Mouse (Mus musculus) gastrocnemius, postnatal 10 days (tissue): Measurements from ENCODE around the gene Lxn. TPM values are rescaled to one million over a fixed set of nuclear protein-coding genes. Genes with fewer than 3 reads are reported as not detected.

Experiments
- DNase-seq: peaks from one replicate; pipeline ENCODE4 v3.0.0; 2021; ENCODE audit warnings: mixed read lengths
- long read RNA-seq, 2 experiments: library from polyadenylated mRNA; stranded (forward); transcript quantifications; one replicate each; pipeline ENCODE4 v2.0.0; 2021
- total RNA-seq, 2 experiments: library from RNA; stranded (reverse); gene quantifications; 2 replicates each; pipeline ENCODE4 v1.2.3; 2021

The Lxn gene
- 10 to 100 TPM; 13.9 to 15.0 TPM for total RNA-seq
- long read RNA-seq, experiment 1, transcript Lxn-201 (6 exons, 1,112 nt) = major isoform, 19 of 20 reads
- long read RNA-seq, experiment 1, partial matches to known transcripts = 0 of 20 reads
- long read RNA-seq, experiment 1, other reads (novel, unspliced or antisense) = 1 of 20 reads
- long read RNA-seq, experiment 2, transcript Lxn-201 (6 exons, 1,112 nt) = major isoform, 11 of 12 reads
- long read RNA-seq, experiment 2, partial matches to known transcripts = 0 of 12 reads
- long read RNA-seq, experiment 2, other reads (novel, unspliced or antisense) = 1 of 12 reads

DNA sequence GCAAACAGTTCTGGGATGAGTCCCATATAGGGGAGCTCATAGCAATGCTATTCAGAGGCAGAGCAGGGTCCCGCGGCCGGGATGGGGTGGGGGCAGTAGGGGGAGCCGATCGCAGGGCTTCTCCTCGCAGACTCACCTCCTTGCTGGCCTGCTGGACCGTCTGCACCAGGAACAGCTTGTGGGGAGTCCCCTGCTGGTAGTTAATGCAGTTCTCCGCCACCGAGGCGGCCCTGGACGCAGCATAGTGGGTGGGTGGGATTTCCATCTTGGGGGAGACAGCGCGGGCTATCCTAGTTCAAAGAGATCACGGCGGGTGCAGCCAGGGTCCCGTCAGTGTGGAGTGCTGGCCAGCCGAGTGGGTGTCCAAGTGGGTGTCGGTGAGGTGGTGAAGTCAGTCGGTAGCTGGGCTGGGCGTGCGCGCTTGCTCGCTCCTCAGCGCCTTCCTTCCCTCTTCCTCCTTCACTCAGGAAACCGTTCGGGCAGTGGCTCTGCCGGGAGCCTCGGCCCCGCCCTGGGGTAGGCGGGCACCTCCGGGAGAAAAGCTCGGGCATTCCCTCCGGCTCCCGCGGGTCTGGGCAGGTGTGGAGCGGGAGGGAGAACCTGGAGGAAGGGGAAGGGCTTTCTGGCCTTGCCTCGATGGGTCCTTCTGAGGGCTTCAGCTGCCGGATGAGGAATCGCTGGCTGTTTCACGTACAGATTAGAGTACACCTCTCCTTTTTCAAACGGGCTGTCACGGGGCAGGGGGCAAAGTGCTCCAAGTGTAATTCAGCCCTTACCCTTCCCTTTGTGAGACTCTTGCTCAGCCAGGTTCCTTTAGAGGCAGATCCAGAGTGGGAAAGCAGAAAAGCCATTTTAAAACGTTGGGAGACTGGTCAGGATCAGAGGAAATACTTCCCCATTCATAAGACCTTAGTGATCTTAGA lies at the start of gene Lxn:
Gene Lxn, minus strand, starts transcription at position 477 of the 923 bp plus-strand sequence.
- peak; percentile 59 for DNase-seq

DNA sequence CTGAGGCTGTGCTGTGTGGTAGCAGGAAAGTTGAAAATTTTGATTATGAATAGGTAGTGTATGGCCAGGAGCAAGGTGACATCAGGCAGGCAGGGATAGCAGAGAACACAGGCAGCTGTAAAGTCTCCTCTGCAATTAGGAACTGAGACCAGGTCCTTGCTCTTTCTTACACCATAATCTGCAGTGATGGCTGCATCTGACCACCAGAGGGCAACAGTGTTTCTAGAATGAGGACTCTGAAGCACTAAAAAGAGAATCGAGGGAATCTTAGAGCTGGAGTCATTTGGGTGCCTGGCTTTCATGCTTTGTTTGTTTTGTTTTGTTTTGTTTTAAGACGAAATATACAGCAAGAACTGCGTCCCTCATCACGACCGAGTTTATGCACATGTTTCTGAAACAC lies 49.1 kb upstream of the Lxn start:
- peak; percentile 72 for DNase-seq

DNA sequence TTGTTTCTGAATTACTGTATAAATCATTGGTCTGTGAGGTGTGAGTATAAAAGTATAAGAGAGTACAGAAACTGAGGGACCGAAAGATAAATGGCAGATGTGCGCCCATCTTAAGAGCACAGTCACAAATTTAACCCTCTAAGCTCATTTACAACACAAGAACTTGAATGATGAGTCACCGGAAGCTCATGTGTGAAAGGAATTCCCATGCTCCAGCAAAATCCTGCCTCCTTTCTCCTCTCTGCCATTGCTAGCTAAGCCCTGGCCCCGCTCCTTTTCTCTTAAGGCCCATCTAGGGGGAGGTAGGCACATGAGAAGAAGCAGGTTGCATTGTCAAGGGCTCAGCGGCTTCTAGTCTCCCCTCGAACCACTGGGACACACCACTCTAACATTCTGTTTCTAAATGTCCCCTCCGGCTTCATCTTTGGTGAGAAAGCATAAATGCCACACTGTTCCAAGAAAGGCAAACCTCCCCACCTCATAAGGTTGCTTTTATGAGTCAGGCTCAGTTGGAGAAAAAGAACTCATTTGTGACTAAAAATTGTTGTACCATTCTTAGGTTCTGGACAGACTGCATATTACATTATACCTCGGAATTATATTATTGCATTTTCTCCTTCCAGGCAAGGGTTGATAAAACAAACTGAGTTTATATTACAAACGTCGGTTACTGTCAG lies 44.6 kb upstream of the Lxn start:
- DNase-seq = no peak

DNA sequence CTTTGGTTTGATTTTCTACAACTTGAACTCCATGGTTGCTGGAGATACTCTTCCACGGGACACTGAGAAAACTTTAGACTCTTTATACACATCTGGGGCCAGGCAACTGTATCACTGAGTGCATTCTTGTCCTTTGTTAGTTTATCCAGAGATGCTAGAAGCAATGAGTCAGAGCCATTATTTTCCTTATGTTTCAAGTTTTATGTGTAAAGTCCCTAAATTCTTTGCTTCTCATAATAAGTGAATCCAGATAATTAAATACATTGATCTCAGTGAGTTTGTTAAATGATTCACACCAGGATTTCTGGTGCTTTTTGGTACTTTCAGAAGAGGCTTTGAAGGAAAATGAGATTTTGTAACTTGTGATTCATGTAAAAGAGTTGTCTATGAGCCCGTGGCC lies 41.6 kb upstream of the Lxn start:
- DNase-seq = no peak

DNA sequence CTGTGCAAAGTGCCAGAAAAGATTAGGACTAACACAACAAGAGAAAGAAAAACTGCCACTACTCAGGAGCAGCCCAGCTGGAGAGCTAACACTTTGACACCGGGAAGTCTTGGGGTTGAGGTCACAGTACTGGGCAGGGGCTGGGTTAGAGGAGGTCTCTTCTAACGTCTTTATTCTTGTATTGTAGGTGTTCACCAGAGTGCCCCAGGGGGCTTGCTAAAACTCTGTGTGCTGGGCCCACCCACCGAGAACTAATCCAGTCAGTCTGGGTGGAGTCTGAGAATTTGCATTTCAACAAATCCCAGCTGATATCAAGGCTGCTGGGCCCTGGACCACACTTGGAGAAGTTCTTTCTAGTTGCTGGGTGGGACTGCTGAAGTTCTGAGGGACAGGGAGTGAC lies 40.2 kb upstream of the Lxn start:
- DNase-seq = no peak

DNA sequence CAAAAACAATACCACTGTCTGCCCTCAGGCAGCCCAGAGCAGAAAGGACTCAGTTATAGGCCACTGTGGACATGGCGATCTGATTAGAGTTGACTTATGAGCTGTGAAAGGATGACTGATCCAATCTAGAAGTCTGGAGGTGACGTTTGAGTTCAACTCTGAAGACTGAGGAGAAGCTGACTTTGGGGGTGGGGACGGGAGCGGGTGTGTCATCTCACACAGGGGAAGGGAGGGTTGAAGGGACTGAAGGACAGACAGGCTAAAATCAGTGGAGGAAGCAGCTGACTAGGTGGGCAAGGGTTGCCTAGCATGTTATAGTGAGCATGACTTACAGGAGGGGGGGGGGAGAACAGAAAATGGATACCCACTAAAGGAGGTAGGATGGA lies 35.7 kb upstream of the Lxn start:
- no peak for DNase-seq

DNA sequence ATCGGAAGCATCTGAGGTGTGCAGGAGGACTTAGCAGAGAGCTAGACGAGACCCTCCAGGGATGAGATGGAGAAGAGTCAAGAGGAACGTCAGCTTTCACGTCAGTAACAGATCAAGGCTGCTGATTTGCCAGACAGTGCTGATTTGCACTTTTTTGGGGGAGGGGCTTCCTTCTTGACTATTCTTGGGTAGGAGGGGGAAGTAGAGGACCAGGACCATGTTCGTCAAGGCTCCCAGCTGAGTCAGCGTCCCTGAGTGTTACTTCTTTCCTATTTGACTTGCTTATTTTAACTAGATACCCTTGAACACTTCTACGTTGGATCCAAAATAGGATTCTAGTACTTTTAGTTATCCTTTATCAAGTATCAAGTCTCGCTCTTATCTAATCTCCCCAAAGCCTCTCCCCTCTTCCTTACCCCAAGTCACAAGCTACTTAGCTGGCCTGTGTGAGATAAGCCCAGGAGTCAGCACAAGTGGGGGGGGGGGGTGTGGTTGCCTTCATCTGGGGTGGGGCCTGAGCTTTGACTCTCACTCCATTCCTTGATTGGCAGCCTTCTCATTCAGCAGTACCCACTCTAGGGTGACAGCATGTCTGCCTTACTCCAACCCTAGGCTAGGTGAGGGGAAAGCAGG lies 35.2 kb upstream of the Lxn start:
- no peak for DNase-seq

DNA sequence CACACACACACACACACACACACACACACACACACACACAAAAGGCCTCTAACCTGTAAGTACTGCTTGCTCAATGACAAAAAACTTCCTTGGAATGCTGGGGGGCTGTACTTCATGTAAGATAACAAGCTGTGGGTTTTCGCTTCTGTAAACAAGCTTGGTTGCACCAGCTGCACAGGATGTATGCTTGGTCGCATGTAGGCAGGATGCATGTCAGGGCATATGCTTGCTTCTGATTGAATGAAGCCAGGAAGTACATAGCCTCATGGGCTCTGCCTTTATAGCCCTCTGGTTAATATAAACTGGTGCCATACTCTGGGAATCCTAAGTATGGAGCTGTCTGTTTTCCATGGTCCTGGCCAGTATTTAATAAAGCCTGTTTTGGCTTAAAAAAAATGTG lies 34.3 kb upstream of the Lxn start:
- no peak for DNase-seq

DNA sequence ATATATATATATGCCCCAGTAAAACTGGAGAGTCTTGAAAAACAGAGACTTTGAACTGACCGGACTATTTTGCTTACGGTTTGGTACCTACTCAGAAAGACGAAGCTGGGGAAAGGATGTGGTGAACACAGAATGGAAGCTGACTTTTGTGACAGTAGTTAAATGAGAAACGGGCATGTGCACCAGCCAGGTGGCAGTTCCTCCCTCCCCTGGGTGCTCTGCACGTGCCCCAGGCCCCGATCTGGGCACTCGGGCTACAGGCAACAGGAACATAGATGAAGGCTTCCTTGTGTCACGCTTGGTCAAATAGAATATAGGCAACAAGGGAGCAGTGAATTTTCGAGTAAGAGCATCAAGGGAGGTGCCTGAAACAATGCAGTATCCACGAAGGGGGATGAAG lies 32.6 kb upstream of the Lxn start:
- DNase-seq = no peak

DNA sequence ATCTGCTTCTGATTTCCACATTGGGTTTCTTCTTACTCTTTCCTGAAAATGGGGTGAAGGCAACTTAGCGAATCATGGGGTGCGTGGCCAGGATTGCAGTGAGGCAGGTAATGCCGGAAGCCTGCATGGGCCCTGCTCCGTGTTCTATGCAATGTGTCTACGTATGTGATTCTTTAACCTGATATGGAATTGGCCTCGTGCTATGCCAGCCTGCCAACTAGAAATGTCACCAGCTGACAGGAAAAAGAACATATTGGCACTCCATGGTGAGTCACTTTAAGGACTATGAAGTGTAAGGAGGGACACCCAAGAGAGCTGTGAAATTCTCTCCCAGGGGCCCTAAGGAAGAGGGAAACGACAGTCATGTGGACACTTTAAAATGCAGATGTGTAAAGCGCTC lies 29.4 kb upstream of the Lxn start:
- DNase-seq = no peak

DNA sequence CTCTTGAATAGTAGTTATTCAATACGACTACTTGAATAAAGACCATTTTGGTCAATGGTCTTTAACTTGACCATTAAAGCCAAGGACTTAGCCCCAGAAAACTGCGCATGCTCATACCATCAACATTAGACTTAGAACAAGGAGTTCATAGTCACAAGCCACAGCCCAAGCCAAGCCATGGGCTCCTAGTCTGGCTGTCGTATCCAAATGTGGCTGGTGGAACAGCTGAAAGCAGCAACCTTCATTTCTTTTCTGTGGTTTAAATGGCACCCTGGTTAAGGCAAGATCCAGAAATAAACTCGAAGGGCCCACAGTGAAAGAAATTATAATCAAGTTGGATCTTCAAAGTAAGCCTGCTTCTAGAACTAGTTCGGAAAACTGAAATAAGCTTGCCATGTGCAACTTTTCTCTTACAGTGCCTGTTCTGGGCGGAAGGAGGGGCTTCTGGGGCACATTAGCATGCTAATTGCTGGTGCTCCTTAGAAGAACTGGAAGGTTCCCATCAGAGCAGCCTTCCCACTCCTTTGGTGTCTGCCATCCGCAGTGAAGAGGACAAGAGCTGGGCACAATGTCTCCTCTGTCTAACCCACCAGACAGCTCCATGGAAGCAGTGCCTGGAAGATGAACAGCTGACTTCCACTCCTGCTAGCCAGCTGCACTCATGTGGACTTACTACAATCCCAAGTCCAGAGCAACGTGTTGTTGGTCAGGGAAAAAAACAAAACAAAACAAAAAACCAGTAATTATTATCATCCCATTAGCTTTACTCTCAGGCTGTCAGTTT lies 28.6 kb upstream of the Lxn start:
- DNase-seq = no peak

DNA sequence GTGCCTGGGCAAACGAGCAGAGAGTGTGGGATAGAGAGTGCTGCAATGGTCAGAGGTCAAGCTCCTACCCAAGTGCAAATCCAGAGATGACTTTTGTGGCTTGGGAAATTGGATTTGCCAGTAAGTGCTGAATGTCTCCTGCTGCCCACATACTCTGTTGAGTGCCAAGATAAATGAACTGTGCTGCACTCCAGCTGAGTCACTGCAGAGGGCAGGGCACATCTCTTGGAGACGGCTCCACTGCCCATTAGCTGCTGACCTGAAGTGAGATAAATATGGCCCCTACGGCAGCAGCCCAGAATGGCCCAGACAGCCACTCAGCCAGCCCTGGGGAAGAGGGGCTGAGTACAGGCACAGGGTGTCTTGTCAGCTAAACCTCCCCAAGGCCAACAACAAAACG lies 26.4 kb upstream of the Lxn start:
- no peak for DNase-seq

DNA sequence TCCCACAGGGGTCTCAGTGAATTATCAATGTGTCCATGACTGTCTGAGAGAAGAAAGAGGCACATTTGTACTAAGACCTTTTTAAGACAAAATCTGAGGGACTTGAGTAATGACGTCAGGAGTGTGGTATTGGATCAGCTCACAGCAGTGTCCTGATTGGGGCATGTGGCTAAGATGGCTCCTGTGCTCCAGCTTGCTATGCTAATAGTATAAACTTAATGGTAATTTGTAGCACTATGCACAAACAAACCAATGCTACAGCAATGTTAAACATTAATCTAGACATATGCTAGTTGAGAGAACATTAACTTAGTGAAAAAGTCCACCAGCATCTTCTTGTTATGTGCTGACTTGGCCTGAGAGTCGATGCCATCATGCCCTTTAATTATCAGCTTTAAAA lies 21.5 kb upstream of the Lxn start:
- no peak for DNase-seq

DNA sequence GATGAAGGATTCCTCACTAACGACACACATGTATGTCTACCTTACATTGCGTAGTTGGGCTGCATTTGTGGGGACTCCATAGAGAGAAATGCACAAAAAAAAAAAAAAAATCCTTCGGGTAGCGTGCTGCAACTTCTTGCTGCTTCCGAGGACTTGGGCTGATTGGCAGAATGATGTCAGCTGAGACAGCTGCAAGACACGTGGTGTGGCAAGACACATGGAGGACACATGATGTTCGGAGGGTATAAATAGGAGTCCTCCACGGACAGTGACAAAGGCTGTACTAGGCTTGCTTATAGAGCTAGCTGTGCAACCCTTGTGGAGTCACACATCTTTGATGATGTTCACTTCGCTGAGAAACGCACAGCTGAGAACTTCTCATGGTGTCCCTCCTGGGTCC lies 18.7 kb upstream of the Lxn start:
- DNase-seq = no peak

DNA sequence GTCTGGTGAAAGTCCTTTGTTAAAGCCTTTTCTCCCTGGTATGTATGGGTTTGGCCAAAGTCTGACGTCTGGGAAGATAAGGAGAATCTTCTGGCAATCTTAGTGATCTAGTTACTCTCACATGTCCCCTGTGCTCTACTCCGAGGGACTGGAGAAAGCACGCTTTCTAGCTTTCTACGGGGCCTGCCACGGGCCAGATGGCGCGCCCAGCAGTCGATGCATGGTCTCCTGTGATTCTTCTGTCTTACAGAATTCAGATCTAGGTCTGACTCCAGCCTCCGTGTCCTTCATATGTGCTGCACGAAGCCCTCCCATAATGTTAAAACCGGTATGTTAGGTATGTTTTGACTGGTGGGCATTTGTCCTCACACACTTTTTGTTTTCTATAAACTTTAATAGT lies 16.1 kb upstream of the Lxn start:
- DNase-seq = no peak

DNA sequence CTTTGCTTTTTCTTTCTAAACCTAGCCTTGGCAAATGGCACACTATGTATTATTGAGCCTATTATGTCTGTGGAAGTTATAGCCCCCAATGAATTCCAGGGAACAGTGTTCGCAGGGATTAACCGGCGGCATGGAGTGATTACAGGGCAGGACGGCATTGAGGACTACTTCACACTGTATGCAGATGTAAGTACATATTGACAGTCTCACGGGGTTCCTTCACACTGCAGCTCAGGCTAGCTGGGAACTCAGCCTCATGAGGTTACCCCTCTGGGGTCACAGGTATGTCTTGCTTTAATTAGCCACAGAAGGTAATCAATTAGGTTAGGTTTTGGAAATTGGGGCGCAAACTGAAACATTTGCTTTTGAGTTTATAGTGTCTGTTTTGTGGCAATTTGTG lies 9.7 kb upstream of the Lxn start:
- DNase-seq = no peak

DNA sequence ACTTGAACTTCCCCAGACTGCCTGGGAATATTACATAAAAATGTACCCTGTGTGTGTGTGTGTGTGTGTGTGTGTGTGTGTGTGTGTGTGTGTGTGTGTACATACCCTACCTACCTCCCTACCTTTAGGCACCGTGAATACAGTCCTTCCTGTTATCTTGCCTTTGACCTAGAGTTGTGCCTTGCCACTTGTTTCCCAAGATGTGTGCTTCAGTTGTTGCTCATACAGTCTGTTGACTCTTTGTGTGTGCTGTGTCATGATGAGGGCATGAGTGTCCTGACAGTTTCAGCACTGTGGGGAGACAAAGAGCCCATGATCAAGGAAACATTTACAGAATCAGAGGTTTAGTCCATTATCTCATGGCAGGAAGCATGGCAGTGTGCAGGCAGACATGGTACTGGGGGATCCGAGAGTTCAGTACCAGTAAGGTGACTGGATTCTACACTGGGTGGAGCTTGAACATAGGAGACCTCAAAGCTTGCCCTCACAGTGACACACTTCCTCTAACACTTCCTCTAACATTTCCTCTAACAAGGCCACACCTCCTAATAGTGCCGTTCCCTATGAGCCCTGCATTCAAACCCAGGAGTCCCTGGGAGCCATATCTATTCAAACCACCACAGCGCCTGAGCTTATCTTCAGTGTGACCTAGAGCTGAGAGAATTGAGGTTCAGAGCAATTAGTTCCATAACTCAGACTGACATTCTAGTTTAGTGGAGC lies 7.8 kb upstream of the Lxn start:
- no peak for DNase-seq

DNA sequence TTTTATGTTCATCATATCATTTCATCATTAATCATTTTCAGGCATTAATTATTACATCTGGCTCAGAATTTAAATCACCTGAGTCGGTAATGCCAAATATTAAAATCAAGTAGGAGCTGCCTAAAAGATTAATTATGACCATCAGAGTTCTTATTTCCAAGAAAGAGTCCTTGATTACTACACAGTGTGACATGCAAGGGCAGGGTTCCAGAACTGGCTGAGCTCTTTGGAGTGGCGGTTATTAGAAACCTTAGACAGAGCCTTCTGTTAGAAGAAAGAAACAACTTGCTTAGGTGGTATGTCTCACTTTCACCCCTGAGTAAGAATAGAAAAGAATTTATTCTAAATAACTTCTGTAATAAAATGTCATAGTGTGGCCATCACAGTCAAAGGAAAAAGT lies 3.6 kb upstream of the Lxn start:
- DNase-seq = no peak

DNA sequence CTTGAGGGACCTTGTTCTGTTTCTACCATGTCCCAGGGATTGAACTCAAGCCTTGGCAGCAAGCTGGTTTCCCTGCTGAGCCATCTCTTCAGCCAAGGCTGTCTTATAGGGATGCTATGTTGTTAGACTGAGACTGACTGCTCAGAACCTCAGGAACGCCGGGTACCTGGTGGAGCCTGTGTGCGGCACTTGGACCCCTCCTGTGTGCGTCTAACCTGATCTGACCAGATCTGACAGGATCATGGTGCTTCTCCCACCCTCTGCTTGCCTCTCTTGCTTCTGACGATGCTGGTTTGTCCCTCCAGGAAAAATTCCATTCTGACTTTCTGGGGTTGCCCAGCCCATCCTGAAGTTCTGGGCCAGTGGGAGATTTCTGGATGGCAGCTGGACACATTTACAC lies 2.9 kb upstream of the Lxn start:
- DNase-seq = no peak

DNA sequence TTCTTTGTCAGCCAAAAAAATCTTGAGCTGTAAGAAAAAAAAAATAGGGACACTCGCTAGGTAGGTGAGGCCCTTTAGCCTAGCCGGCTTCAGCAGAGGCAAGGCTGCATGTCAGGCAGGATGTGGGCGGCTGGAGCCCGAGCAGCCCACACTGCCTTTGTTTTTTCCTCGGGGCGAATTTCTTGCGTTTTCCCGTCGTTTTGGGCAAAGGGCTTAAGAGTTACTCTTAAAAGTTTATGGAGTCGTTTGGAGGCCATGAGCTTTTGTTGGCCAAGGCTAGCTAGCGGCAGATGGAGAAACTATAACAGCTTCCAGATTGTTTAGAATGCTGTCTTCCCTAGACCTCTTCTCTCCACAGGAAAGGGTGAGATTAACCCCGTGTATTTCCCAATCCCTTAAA lies 725 bp downstream of the Lxn start:
- DNase-seq = no peak

DNA sequence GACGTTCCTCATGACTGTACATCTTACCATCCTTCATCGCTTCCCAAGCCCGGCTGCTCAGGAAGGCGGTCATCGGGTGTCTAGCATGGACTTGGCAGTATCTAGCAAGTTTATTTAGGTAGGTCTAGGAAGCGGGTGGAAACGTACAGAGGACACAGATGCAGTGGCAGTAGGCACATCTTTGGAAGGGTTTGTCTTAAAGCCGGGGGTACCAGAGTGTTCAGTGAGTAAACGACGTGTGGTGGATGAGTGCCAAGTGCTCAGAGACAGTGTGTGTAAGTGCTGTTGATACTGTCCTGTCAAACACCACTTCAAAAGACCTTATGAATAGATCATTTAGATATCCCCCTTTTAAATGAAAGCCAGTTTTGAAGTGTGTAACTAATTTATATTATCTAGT lies 1.1 kb downstream of the Lxn start:
- no peak for DNase-seq
